Mouse (Mus musculus) intestine, postnatal 0 days (tissue): Measurements from ENCODE around the gene Trip11. TPM values are rescaled to one million over a fixed set of nuclear protein-coding genes. Genes with fewer than 3 reads are reported as not detected.

Source experiments
- ATAC-seq: fragments of 200-750 bp; cut with Nextera tagmentation; 2 replicates; pipeline ENCODE4 v1.8.0; 2017; ENCODE audit warnings: mild to moderate bottlenecking, moderate TSS enrichment, moderate library complexity
- H3K27ac ChIP-seq: fragments of 300-500 bp; sonication (generic); 2 replicates; pipeline ENCODE4 v1.5.1; 2014; ENCODE audit warnings: mild to moderate bottlenecking, low read depth, low read length, moderate library complexity
- H3K27me3 ChIP-seq: fragments of 300-500 bp; sonication (generic); replicated peaks from 2 replicates; pipeline ENCODE4 v1.6.1; 2014; ENCODE audit warnings: low read length, mixed read lengths; ENCODE audit not compliant: control insufficient read depth, insufficient read depth
- H3K36me3 ChIP-seq: fragments of 300-500 bp; sonication (generic); 2 replicates; pipeline ENCODE4 v1.6.1; 2014; ENCODE audit warnings: mild to moderate bottlenecking, moderate library complexity; ENCODE audit not compliant: control insufficient read depth, insufficient read depth
- H3K4me1 ChIP-seq: fragments of 300-500 bp; sonication (generic); replicated peaks from 2 replicates; pipeline ENCODE4 v1.6.1; 2014; ENCODE audit warnings: antibody characterized with exemption, low read length, mixed read lengths; ENCODE audit not compliant: control insufficient read depth, insufficient read depth
- H3K4me2 ChIP-seq: fragments of 300-500 bp; sonication (generic); replicated peaks from 2 replicates; pipeline ENCODE4 v1.6.1; 2014; ENCODE audit warnings: low read depth, mild to moderate bottlenecking, moderate library complexity
- H3K4me3 ChIP-seq: fragments of 300-500 bp; sonication (generic); 2 replicates; pipeline ENCODE4 v1.5.1; 2014; ENCODE audit warnings: low read depth, low read length
- H3K9ac ChIP-seq: fragments of 300-500 bp; sonication (generic); 2 replicates; pipeline ENCODE4 v1.6.1; 2014; ENCODE audit warnings: mild to moderate bottlenecking, low read depth, low read length
- H3K9me3 ChIP-seq: fragments of 300-500 bp; sonication (generic); 2 replicates; pipeline ENCODE4 v1.6.1; 2016; ENCODE audit warnings: mixed run types; ENCODE audit not compliant: control insufficient read depth
- CTCF ChIP-seq: sonication (generic); IDR thresholded peaks from 2 replicates; pipeline ENCODE4 v1.5.1; 2016; ENCODE audit warnings: low read depth, mild to moderate bottlenecking, control low read depth, antibody characterized with exemption, moderate library complexity
- WGBS: fragments of 180-500 bp; shearing (Covaris S2); extraction: QIAGEN DNeasy Blood & Tissue Kit; methylation state at CpG from one replicate; pipeline ENCODE4 v1.1.7; 2014; 5-methylcytosine and 5-hydroxymethylcytosine counted together
- polyA plus RNA-seq: library from polyadenylated mRNA; unstranded; fragments of >200 nt; fragmentation: Nextera tagmentation; extraction: Ambion mirVana; gene quantifications from 2 replicates; pipeline ENCODE4 v1.2.1, GENCODE M21; 2015

The Trip11 gene
- polyA plus RNA-seq, 1 experiment from 2014 or later = 42.9 TPM

DNA sequence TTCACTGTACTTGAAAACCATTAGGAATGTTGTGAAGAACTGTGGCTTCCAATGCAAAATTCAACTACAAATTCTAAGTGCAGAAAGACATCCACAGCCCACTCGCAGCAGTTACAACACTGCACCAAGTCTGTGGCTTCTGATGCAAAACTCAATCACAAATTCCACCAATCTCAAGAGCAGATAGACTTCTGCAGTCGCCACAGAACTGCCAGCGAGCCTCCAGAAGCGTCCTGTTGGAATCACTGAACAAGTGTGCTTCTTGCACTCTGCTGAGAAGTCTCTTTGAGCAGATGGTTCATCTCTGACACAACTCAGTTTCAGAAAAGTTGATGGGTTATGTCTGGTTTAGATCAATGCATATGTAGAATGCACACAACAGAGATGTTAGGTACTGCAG, 78.4 kb downstream of the Trip11 start:
- no peak for ATAC-seq
- no peaks in the 10 kb centered on the region for H3K9me3 ChIP-seq
- no peak overlapping the region for H3K4me3 ChIP-seq
- no peak overlapping the region for H3K9ac ChIP-seq
- no peak overlapping the region for H3K4me2 ChIP-seq
- H3K36me3 ChIP-seq = peaks cover 40% of the 10 kb centered on the region
- H3K27ac ChIP-seq = no peak overlapping the region
- TF ChIP-seq CTCF = no peak
- no peaks in the 10 kb centered on the region for H3K27me3 ChIP-seq
- 90% methylated on average over 4 of the region's 4 CpGs for WGBS
- H3K4me1 ChIP-seq = no peaks in the 10 kb centered on the region

DNA sequence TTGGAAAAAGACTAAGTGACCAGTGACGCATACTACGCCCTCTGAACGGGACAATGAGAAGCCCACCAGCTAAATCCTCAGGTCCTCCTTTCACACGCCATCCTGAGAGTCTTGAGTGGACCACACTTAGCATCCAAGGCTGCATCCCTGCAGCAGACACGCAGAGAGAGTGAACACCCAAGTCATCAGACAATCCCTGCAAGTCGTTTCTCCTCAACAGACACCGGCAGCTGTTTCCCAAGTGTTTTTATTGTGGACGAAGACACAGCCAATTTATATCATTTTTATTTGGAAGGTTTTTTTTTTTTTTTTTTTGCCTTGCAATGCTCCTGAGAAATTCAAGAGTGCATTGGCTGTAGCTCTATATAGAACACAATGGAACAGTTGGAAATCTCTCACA, 79.3 kb downstream of the Trip11 start:
- no peak overlapping the region for H3K4me2 ChIP-seq
- no peak overlapping the region for H3K4me3 ChIP-seq
- ATAC-seq = no peak
- no peaks in the 10 kb centered on the region for H3K9me3 ChIP-seq
- 80% methylated on average over 8 of the region's 8 CpGs for WGBS
- H3K36me3 ChIP-seq = peaks cover 34% of the 10 kb centered on the region
- no peaks in the 10 kb centered on the region for H3K27me3 ChIP-seq
- H3K27ac ChIP-seq = no peak overlapping the region
- no peaks in the 10 kb centered on the region for H3K4me1 ChIP-seq
- TF ChIP-seq CTCF = no peak
- no peak overlapping the region for H3K9ac ChIP-seq

DNA sequence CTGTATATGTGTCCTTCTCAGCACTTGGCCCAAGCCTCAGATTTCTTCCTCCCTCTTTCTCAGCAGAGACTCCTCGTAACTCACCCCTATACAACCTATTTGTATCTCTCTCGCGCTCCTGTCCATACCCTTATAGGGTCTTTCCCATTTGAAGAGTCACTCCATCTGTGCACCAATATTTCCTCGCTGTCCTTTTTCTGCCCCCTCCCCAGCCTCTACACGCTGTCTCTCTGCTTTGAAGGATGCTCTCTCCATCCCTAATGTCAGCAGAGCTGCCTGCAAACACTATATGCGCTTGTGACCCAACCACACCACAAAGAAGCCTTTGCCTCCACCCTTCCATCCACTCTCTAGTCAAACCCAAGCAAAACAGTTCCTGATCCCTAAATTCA, 80.0 kb downstream of the Trip11 start:
- no peak overlapping the region for H3K4me2 ChIP-seq
- WGBS = 95% methylated on average over 6 of the region's 6 CpGs
- peaks cover 29% of the 10 kb centered on the region for H3K36me3 ChIP-seq
- H3K4me1 ChIP-seq = no peaks in the 10 kb centered on the region
- H3K4me3 ChIP-seq = no peak overlapping the region
- no peak for TF ChIP-seq CTCF
- H3K9me3 ChIP-seq = no peaks in the 10 kb centered on the region
- no peak for ATAC-seq
- no peak overlapping the region for H3K9ac ChIP-seq
- H3K27me3 ChIP-seq = no peaks in the 10 kb centered on the region
- H3K27ac ChIP-seq = no peak overlapping the region

DNA sequence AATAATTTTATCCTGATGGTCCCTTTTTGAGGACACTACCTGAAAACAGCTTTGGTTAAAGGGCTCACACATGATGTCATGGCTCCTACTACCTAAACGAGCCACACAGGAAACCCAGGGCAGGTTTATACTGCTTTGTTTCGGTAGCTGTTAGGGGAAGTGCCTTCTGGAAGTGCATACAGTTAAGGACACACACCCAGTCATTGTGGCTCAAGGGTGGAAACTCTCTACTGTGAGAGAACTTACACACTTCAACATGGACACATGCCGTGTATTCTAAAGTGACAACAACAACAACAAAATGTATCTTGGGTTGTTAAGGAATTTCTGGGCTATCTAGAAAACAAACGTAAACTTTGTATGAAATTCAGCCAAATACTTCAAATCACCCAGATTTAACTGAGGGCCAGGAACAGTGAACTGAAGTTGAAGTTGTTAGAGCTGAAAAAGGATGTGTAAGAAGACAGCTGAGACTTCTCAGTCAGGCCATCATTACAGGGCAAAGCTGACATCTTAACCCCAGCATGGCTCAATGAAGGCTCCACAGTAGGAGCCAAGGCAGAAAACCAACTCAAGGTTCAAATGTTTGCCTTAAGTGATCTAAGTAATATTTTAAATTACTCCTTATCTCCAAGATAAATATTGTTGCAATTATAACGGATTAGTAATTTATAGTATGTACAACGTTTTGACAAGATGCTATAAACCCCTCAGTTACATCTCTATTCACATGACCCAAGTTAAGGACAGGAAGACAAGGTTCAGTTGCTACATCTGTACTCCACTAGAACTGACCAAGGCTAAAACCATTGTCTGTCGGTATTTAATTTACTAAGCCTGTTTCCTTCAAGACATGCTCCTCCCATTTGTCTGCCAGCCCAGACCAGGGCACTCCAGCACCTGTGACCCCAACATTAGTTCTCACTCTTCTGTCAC, 80.6 kb downstream of the Trip11 start:
- H3K36me3 ChIP-seq = peaks cover 23% of the 10 kb centered on the region
- ATAC-seq = no peak; the same call in 1 of the 2 replicates
- no peak overlapping the region for H3K9ac ChIP-seq
- H3K4me1 ChIP-seq = no peaks in the 10 kb centered on the region
- 49% methylated on average over 7 of the region's 7 CpGs for WGBS
- no peak overlapping the region for H3K4me3 ChIP-seq
- no peaks in the 10 kb centered on the region for H3K27me3 ChIP-seq
- H3K27ac ChIP-seq = no peak overlapping the region
- no peak overlapping the region for H3K4me2 ChIP-seq
- H3K9me3 ChIP-seq = no peaks in the 10 kb centered on the region
- TF ChIP-seq CTCF = no peak

DNA sequence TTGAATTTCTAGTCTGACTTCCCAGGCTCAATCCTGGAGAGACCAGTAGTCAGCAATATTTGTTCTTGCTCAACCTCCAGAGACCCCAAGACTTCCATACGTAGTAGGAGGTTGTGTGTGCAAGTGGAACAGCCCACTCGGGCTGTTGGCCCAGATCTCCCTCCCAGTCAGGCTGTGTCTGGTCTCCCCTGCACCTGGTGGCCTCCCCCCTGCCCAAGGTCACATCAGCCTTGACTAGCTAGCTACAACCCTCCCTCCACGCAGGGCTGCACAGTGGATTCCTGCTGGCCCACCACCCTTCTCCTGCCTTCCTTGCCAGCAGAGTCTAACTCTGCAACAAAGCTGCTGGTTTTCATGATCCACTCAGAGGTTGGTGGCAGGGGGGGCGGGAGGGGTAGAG, 81.8 kb downstream of the Trip11 start:
- Histone ChIP-seq H3K27ac (no peak overlapping the region), H3K4me3 (no peak overlapping the region), H3K27me3 (no peaks in the 10 kb centered on the region), H3K36me3 (0 out of 2 replicates have a peak, but pooled peaks cover 13% of the 10 kb centered on the region), H3K9me3 (no peaks in the 10 kb centered on the region), H3K4me1 (no peaks in the 10 kb centered on the region), H3K9ac (no peak overlapping the region), H3K4me2 (no peak overlapping the region)
- WGBS = 69% methylated on average over 4 of the region's 4 CpGs
- no peak for ATAC-seq
- no peak for TF ChIP-seq CTCF

DNA sequence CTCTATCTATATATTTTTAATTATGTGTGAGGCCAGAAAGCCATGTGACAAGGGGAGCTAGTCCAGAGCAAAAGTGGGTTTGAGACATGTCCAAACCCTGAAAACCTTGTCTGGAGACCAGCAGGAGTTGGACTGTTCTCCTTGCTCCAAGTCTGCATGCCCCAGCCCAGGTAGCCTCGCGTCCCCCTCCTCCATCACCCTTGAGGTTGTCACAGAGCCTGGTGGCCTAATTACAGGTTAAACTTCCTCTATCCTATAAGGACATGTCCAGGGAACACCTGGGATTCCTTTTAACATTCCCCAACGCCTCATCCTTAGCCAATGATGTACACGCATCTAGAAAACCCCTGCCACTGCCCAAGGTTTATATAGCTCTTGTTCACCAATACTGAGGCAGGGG, 89.9 kb downstream of the Trip11 start:
- H3K4me1 ChIP-seq = 0 out of 2 replicates have a peak, but pooled peaks cover 12% of the 10 kb centered on the region
- H3K4me3 ChIP-seq = no peak overlapping the region
- 91% methylated on average over 4 of the region's 4 CpGs for WGBS
- H3K9me3 ChIP-seq = no peaks in the 10 kb centered on the region
- H3K4me2 ChIP-seq = no peak overlapping the region
- H3K27ac ChIP-seq = no peak overlapping the region
- no peak overlapping the region for H3K9ac ChIP-seq
- no peaks in the 10 kb centered on the region for H3K36me3 ChIP-seq
- no peak for ATAC-seq
- no peak for TF ChIP-seq CTCF
- 0 out of 2 replicates have a peak, but pooled peaks cover 4% of the 10 kb centered on the region for H3K27me3 ChIP-seq
